Mouse (Mus musculus): ENCODE data around the gene Kmt2c.

DNA sequence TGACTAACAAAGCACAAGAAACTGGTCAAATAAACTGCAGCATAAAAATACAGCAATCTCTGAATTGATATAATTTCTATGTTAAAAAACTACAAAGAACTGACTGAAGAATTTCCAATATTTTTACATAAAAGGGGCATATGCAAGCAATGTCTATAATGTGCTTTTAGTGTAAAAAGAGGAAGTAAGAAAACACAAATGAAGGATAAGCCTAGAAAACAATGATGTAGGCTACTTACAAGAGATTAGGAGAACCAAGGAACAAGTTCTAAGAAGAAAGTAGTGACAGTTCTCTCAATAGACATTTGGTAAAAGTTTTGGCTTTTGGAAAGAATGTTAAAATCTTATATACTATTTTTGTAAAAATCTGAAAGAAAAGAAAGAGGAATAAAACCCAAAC is 119.4 kb downstream of the Kmt2c start:
- TF ChIP-seq CHD2 (IDR thresholded peaks at IDR 0.05; ENCODE audit: low read depth, low read length) (no peak), ZC3H11A (IDR thresholded peaks at IDR 0.05; ENCODE audit: borderline replicate concordance, low read depth, low read length) (no peak), ZNF384 (IDR thresholded peaks at IDR 0.05; ENCODE audit: low read depth, low read length) (no peak)

Measured in ES-E14 (cell line).